Mouse (Mus musculus) CH12.LX (cell line): ENCODE results near the gene Slc2a12. TPM values are rescaled to one million over a fixed set of nuclear protein-coding genes. Genes with fewer than 3 reads are reported as not detected.

Source experiments
- DNase-seq: peaks from one replicate; pipeline ENCODE4 v3.0.0-alpha.2; 2013; ENCODE audit errors: extremely low read depth
- H3K27ac ChIP-seq: 2 replicates; pipeline ENCODE4 v1.5.1; 2012; ENCODE audit warnings: low read depth, mild to moderate bottlenecking, control low read depth, moderate library complexity; ENCODE audit not compliant: insufficient read depth
- H3K27me3 ChIP-seq: replicated peaks from 2 replicates; pipeline ENCODE3; 2012; ENCODE audit warnings: inconsistent platforms
- H3K36me3 ChIP-seq, 2 experiments: replicated peaks in 1 of 2; 2 replicates each; pipeline versions ENCODE3 to v1.6.1; 2012; ENCODE audit warnings: inconsistent platforms in 1 of 2, low read length in 1 of 2, mild to moderate bottlenecking in 1 of 2, mixed read lengths in 1 of 2, moderate library complexity in 1 of 2; ENCODE audit not compliant: control insufficient read depth in 1 of 2, insufficient read depth in 1 of 2
- H3K4me1 ChIP-seq, 2 experiments: 2 replicates each; pipeline ENCODE4 v1.6.1; 2012; ENCODE audit warnings: inconsistent platforms in 1 of 2, moderate library complexity in 1 of 2; ENCODE audit not compliant: insufficient read depth in 2 of 2, control insufficient read depth in 1 of 2
- H3K4me2 ChIP-seq: 2 replicates; pipeline ENCODE4 v1.6.1; 2012; ENCODE audit warnings: low read depth, mild to moderate bottlenecking, control low read depth; ENCODE audit not compliant: poor library complexity, insufficient read depth, severe bottlenecking
- H3K4me3 ChIP-seq, 3 experiments: fragments of 150-350 bp in 1 of 3; sonication (generic) in 1 of 3; replicated peaks in 1 of 3; 2 replicates each; pipeline versions ENCODE3 to v1.5.1; 2011 to 2012; ENCODE audit warnings: low read depth in 2 of 3, low read length in 2 of 3, mild to moderate bottlenecking in 2 of 3, moderate library complexity in 2 of 3, control low read depth in 1 of 3, improper control_type of control experiment in 1 of 3, inconsistent platforms in 1 of 3, mixed read lengths in 1 of 3; ENCODE audit not compliant: poor library complexity in 1 of 3
- H3K79me2 ChIP-seq: replicated peaks from 2 replicates; pipeline ENCODE4 v1.6.1; 2012; ENCODE audit warnings: mild to moderate bottlenecking, moderate library complexity; ENCODE audit not compliant: control insufficient read depth, poor library complexity, insufficient read depth, severe bottlenecking; ENCODE audit errors: extremely low read depth
- H3K9ac ChIP-seq: 2 replicates; pipeline ENCODE4 v1.6.1; 2012; ENCODE audit warnings: low read depth, mild to moderate bottlenecking, control low read depth, moderate library complexity; ENCODE audit not compliant: insufficient read depth
- H3K9me3 ChIP-seq: replicated peaks from 2 replicates; pipeline ENCODE3; 2012; ENCODE audit warnings: low read length, inconsistent platforms, mixed read lengths
- CHD2 ChIP-seq: IDR thresholded peaks from 2 replicates; pipeline ENCODE4 v1.6.1; 2011; ENCODE audit warnings: low read length, improper control_type of control experiment
- E2F4 ChIP-seq: IDR thresholded peaks from 2 replicates; pipeline ENCODE4 v1.6.1; 2011; ENCODE audit warnings: low read depth, low read length, improper control_type of control experiment; ENCODE audit not compliant: insufficient replicate concordance
- ELF1 ChIP-seq: IDR thresholded peaks from 2 replicates; pipeline ENCODE4 v1.6.1; 2014; ENCODE audit warnings: low read depth, mild to moderate bottlenecking, inconsistent platforms, low read length, improper control_type of control experiment
- EP300 ChIP-seq: IDR thresholded peaks from 2 replicates; pipeline ENCODE4 v1.6.1; 2011; ENCODE audit warnings: low read length, improper control_type of control experiment
- ETS1 ChIP-seq: conservative IDR thresholded peaks from 2 replicates; pipeline ENCODE4 v1.6.1; 2012; ENCODE audit warnings: low read depth, mild to moderate bottlenecking, inconsistent platforms, low read length, improper control_type of control experiment, moderate library complexity
- IRF4 ChIP-seq: IDR thresholded peaks from 2 replicates; pipeline ENCODE4 v1.6.1; 2014; ENCODE audit warnings: low read depth, mild to moderate bottlenecking, inconsistent platforms, low read length, improper control_type of control experiment
- JUN ChIP-seq: IDR thresholded peaks from 2 replicates; pipeline ENCODE4 v1.6.1; 2011; ENCODE audit warnings: low read depth, mild to moderate bottlenecking, low read length, improper control_type of control experiment, moderate library complexity; ENCODE audit not compliant: insufficient read depth
- JUND ChIP-seq: conservative IDR thresholded peaks from 2 replicates; pipeline ENCODE4 v1.6.1; 2011; ENCODE audit warnings: low read depth, low read length, improper control_type of control experiment
- KAT2A ChIP-seq: IDR thresholded peaks from 2 replicates; pipeline ENCODE4 v1.6.1; 2012; ENCODE audit warnings: low read length, improper control_type of control experiment, inconsistent platforms; ENCODE audit not compliant: insufficient replicate concordance
- MAFK ChIP-seq: IDR thresholded peaks from 2 replicates; pipeline ENCODE4 v1.6.1; 2011; ENCODE audit warnings: low read length, improper control_type of control experiment; ENCODE audit not compliant: insufficient replicate concordance
- MAX ChIP-seq: IDR thresholded peaks from 2 replicates; pipeline ENCODE4 v1.6.1; 2011; ENCODE audit warnings: low read length, improper control_type of control experiment
- MAZ ChIP-seq: IDR thresholded peaks from 2 replicates; pipeline ENCODE4 v1.6.1; 2012; ENCODE audit warnings: low read depth, mild to moderate bottlenecking, inconsistent platforms, low read length, improper control_type of control experiment, moderate library complexity
- MXI1 ChIP-seq: IDR thresholded peaks from 2 replicates; pipeline ENCODE4 v1.6.1; 2011; ENCODE audit warnings: mild to moderate bottlenecking, low read depth, low read length, improper control_type of control experiment
- NELFE ChIP-seq: IDR thresholded peaks from 2 replicates; pipeline ENCODE4 v1.6.1; 2011; ENCODE audit warnings: low read depth, low read length, improper control_type of control experiment
- POLR2AphosphoS2 ChIP-seq: IDR thresholded peaks from 2 replicates; pipeline ENCODE4 v1.6.1; 2011; ENCODE audit warnings: low read depth, low read length, improper control_type of control experiment
- TBP ChIP-seq: conservative IDR thresholded peaks from 2 replicates; pipeline ENCODE4 v1.6.1; 2011; ENCODE audit warnings: low read depth, low read length, improper control_type of control experiment
- UBTF ChIP-seq: IDR thresholded peaks from 2 replicates; pipeline ENCODE4 v1.6.1; 2012; ENCODE audit warnings: low read depth, mild to moderate bottlenecking, inconsistent platforms, low read length, improper control_type of control experiment, moderate library complexity
- USF2 ChIP-seq: conservative IDR thresholded peaks from 2 replicates; pipeline ENCODE4 v1.6.1; 2011; ENCODE audit warnings: low read depth, low read length, improper control_type of control experiment
- ZMIZ1 ChIP-seq: IDR thresholded peaks from 2 replicates; pipeline ENCODE4 v1.6.1; 2012; ENCODE audit warnings: low read depth, mild to moderate bottlenecking, inconsistent platforms, low read length, improper control_type of control experiment
- ZNF384 ChIP-seq: IDR thresholded peaks from 2 replicates; pipeline ENCODE4 v1.6.1; 2012; ENCODE audit warnings: low read depth, low read length, improper control_type of control experiment, inconsistent platforms
- dilution Hi-C: fragments of 300-500 bp; cut with MboI; formaldehyde crosslinking; loops from 2 replicates; pipeline ENCODE4 v1.14.3; 2020; ENCODE audit warnings: low sequenced_read_pairs; ENCODE audit not compliant: extremely low pct_unique_long_range_greater_than_20kb, extremely low pct_ligation_motif_present
- in situ Hi-C: fragments of 300-500 bp; cut with MboI; formaldehyde crosslinking; loops from 3 replicates; pipeline ENCODE4 v1.14.3; 2019; ENCODE audit warnings: low sequenced_read_pairs, low pct_ligation_motif_present, low pct_unique_long_range_greater_than_20kb, mixed read lengths
- polyA plus RNA-seq: library from polyadenylated mRNA; unstranded; fragments of >175 nt; gene quantifications from 2 replicates; pipeline ENCODE4 v1.2.1, GENCODE M21; 2012; ENCODE audit warnings: low read depth; ENCODE audit not compliant: insufficient read length
- total RNA-seq, 2 experiments: library from RNA; depleted of rRNA; stranded (reverse); fragments of 300-350 nt in 1 of 2; fragments of >200 nt in 1 of 2; gene quantifications; 2 replicates each; pipeline ENCODE4 v1.2.3; 2012 to 2014

Gene Slc2a12
- total and polyA plus RNA-seq, 3 experiments, result 0.25 TPM; not detected in 2

- peak; percentile 86; the same call in 1 of the 2 replicates for TF ChIP-seq KAT2A
- no peak for TF ChIP-seq MAFK
- TF ChIP-seq ZNF384, result no peak
- TF ChIP-seq, all 38 proteins: peak for 23
Measured at GRCm38 (mm10) chr10:22731272-22732093, 86.7 kb downstream of the Slc2a12 start, which contains the start of gene Tbpl1 (continued).

DNA sequence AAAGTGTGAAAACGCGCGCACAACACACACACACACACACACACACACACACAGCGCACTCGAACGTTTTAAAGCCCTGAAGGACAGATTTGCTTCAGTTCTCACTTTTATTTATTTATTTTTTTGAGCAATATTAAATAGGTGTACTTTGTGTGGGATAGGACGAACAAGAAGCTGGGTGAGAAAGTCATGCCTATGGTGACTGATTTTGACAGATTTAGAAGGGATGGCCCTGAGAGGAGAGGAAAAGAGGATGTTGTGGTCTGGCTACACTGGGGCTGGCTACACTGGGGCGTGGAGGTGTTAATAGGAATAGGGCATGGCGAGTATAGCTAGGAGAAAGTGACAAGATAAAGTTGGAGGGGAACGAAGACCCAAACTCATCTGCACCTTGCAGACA lies 87.4 kb downstream of the Slc2a12 start:
- Histone ChIP-seq H3K4me3 (peak overlapping the region; percentile 69 to 92 (median 80)), H3K27ac (no peak overlapping the region), H3K79me2 (peaks cover 29% of the 10 kb centered on the region)
- peak; percentile 47 for DNase-seq
- no peak for TF ChIP-seq POLR2AphosphoS2
- TF ChIP-seq MAX, result 0 out of 2 replicates have a peak, but pooled peaks have one; percentile 10
- TF ChIP-seq EP300, result 0 out of 2 replicates have a peak, but pooled peaks have one; percentile 13
- no peak for TF ChIP-seq ETS1
- TF ChIP-seq TBP, result no peak
- TF ChIP-seq JUN, result no peak
- no peak for TF ChIP-seq IRF4
- TF ChIP-seq USF2, result no peak
- 0 out of 2 replicates have a peak, but pooled peaks have one; percentile 6 for TF ChIP-seq MXI1
- TF ChIP-seq, all 38 proteins: peak for 3
- H3K27me3 ChIP-seq, result no peaks in the 10 kb centered on the region
- dilution Hi-C loops, result no loop called here
- in situ Hi-C loops, result no loop called here
- no peaks in the 10 kb centered on the region for H3K9me3 ChIP-seq
- peaks cover 7 to 24% of the 10 kb centered on the region in 2 experiments; a peak in 3 of 4 replicates for H3K4me1 ChIP-seq
- H3K4me2 ChIP-seq, result peak overlapping the region; percentile 52
- peaks cover 0 to 4% of the 10 kb centered on the region in 2 experiments for H3K36me3 ChIP-seq
- H3K9ac ChIP-seq, result peak overlapping the region; percentile 89

DNA sequence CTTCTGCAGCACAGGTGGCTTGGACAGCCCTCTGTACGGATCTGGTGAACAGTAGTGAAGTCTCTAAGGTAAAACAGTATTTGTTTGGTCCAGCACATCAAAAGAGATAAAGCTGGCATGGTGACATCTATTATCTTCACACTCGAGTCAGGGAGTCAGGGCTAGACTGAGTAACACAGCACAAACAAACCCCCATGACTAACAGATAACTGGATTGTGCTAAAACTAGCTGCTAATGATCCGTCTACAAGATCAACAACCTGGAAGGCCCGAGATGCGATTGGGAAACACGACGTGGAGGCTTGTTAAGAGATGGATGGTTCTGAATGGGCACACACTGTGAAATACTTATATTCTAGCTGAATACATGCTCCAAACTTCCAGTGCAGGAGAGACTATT lies 101.1 kb downstream of the Slc2a12 start:
- H3K27me3 ChIP-seq, result no peaks in the 10 kb centered on the region
- no peak overlapping the region for H3K27ac ChIP-seq
- in situ Hi-C loops (no loop called here), dilution Hi-C loops (no loop called here)
- H3K4me3 ChIP-seq, result no peak overlapping the region
- no peak overlapping the region for H3K9ac ChIP-seq
- H3K9me3 ChIP-seq, result no peaks in the 10 kb centered on the region
- H3K4me1 ChIP-seq, result peaks cover 0 to 12% of the 10 kb centered on the region in 2 experiments; a peak in 2 of 4 replicates
- no peaks in the 10 kb centered on the region for H3K79me2 ChIP-seq
- DNase-seq, result no peak
- no peaks in the 10 kb centered on the region for H3K36me3 ChIP-seq
- no peak overlapping the region for H3K4me2 ChIP-seq
- TF ChIP-seq MAX, result no peak
- no peak for TF ChIP-seq CHD2
- TF ChIP-seq MAFK, result no peak
- TF ChIP-seq JUND, result no peak
- TF ChIP-seq EP300, result no peak
- TF ChIP-seq ZMIZ1, result no peak
- no peak for TF ChIP-seq KAT2A
- TF ChIP-seq ELF1, result no peak
- no peak for TF ChIP-seq UBTF
- TF ChIP-seq MAZ, result no peak
- no peak for TF ChIP-seq E2F4
- no peak for TF ChIP-seq USF2
- TF ChIP-seq TBP, result no peak
- no peak for TF ChIP-seq NELFE
